Mouse (Mus musculus) telencephalon, adult 2 months (tissue): ENCODE data around the gene Tmem108.
A peak's percentile ranks its signal among the peaks of the same experiment; 100 is the strongest.

ENCODE experiments used
- DNase-seq: peaks from one replicate; pipeline ENCODE4 v3.0.0-alpha.2; 2011; ENCODE audit warnings: low read depth, low spot score

Gene Tmem108

GRCm38 (mm10) chr9:103761647-103762084 is at the start of gene Tmem108:
Tmem108 (minus strand) TSS chr9:103761837.
- DNase-seq, result peak; percentile 82

- no peak for DNase-seq
Observed at GRCm38 (mm10) chr9:103789029-103789428, 27.4 kb upstream of the Tmem108 start.

- DNase-seq, result no peak
Observed at GRCm38 (mm10) chr9:103784156-103784555, 22.5 kb upstream of the Tmem108 start.

- no peak for DNase-seq
Observed at GRCm38 (mm10) chr9:103783276-103783675, 21.6 kb upstream of the Tmem108 start.

- DNase-seq, result no peak
Observed at GRCm38 (mm10) chr9:103782306-103782705, 20.7 kb upstream of the Tmem108 start.

- DNase-seq, result no peak
Observed at GRCm38 (mm10) chr9:103781407-103781806, 19.8 kb upstream of the Tmem108 start.

- DNase-seq, result no peak
Observed at GRCm38 (mm10) chr9:103780598-103780997, 19.0 kb upstream of the Tmem108 start.

GRCm38 (mm10) chr9:103778185-103778584 is 16.5 kb upstream of the Tmem108 start:
- no peak for DNase-seq

- no peak for DNase-seq
Observed at GRCm38 (mm10) chr9:103761151-103761571, 476 bp downstream of the Tmem108 start.

GRCm38 (mm10) chr9:103760356-103760755 is 1.3 kb downstream of the Tmem108 start:
- DNase-seq, result no peak

- no peak for DNase-seq
Observed at GRCm38 (mm10) chr9:103759829-103760228, 1.8 kb downstream of the Tmem108 start.

- peak; percentile 80 for DNase-seq
Observed at GRCm38 (mm10) chr9:103758930-103759695, 2.5 kb downstream of the Tmem108 start.

GRCm38 (mm10) chr9:103758246-103758645 is 3.4 kb downstream of the Tmem108 start:
- DNase-seq, result no peak

GRCm38 (mm10) chr9:103752618-103753017 is 9.0 kb downstream of the Tmem108 start:
- no peak for DNase-seq

GRCm38 (mm10) chr9:103751568-103751967 is 10.1 kb downstream of the Tmem108 start:
- DNase-seq, result no peak

GRCm38 (mm10) chr9:103750491-103750890 is 11.1 kb downstream of the Tmem108 start:
- DNase-seq, result no peak

- peak; percentile 49 for DNase-seq
Observed at GRCm38 (mm10) chr9:103746598-103746997, 15.0 kb downstream of the Tmem108 start.

GRCm38 (mm10) chr9:103740145-103740544 is 21.5 kb downstream of the Tmem108 start:
- no peak for DNase-seq

- DNase-seq, result peak; percentile 42
Observed at GRCm38 (mm10) chr9:103739062-103739461, 22.6 kb downstream of the Tmem108 start.

GRCm38 (mm10) chr9:103729716-103730115 is 31.9 kb downstream of the Tmem108 start:
- no peak for DNase-seq

GRCm38 (mm10) chr9:103726751-103727462 is 34.7 kb downstream of the Tmem108 start:
- peak; percentile 58 for DNase-seq

GRCm38 (mm10) chr9:103725497-103725896 is 36.1 kb downstream of the Tmem108 start:
- no peak for DNase-seq

GRCm38 (mm10) chr9:103721486-103721885 is 40.2 kb downstream of the Tmem108 start:
- no peak for DNase-seq
